Mouse (Mus musculus) CD4-positive helper T cell, adult 2 months (primary cell): ENCODE measurements at regions not wholly inside any gene's neighbourhood (a gene's known extent, or its start where the extent isn't known, plus 50 kb on each side); places are given as distances from the start of the nearest gene placed in this dataset.

Source experiments
- DNase-seq: peaks from one replicate; pipeline ENCODE4 v3.0.0-alpha.2; 2012; ENCODE audit warnings: low read depth, missing footprints, low spot score

GRCm38 (mm10) chr12:32488578-32488892, 110.0 kb downstream of the Ccdc71l start:
- no peak for DNase-seq

GRCm38 (mm10) chr12:32489415-32490139, 111.1 kb downstream of the Ccdc71l start:
- DNase-seq, result peak; percentile 12

GRCm38 (mm10) chr12:32504196-32504595, 125.7 kb downstream of the Ccdc71l start:
- no peak for DNase-seq

- DNase-seq, result no peak
Measured at GRCm38 (mm10) chr12:32508671-32509070, 130.2 kb downstream of the Ccdc71l start.

- no peak for DNase-seq
Measured at GRCm38 (mm10) chr12:32525586-32525985, 147.1 kb downstream of the Ccdc71l start.

GRCm38 (mm10) chr12:32531216-32531615, 152.7 kb downstream of the Ccdc71l start:
- no peak for DNase-seq

GRCm38 (mm10) chr12:32533641-32534040, 155.1 kb downstream of the Ccdc71l start:
- no peak for DNase-seq

- no peak for DNase-seq
Measured at GRCm38 (mm10) chr12:32545466-32545865, 167.0 kb downstream of the Ccdc71l start.

GRCm38 (mm10) chr12:32546356-32546755, 167.9 kb downstream of the Ccdc71l start:
- no peak for DNase-seq

- no peak for DNase-seq
Measured at GRCm38 (mm10) chr12:32553793-32554192, 175.3 kb downstream of the Ccdc71l start.

- no peak for DNase-seq
Measured at GRCm38 (mm10) chr12:32567777-32568176, 189.3 kb downstream of the Ccdc71l start.

GRCm38 (mm10) chr12:32581304-32581703, 202.8 kb downstream of the Ccdc71l start:
- no peak for DNase-seq

GRCm38 (mm10) chr12:32602131-32602815, 217.1 kb upstream of the Nampt start:
- no peak for DNase-seq

- DNase-seq, result no peak
Measured at GRCm38 (mm10) chr12:32605353-32605752, 214.0 kb upstream of the Nampt start.

- DNase-seq, result no peak
Measured at GRCm38 (mm10) chr12:32615000-32615399, 204.3 kb upstream of the Nampt start.

GRCm38 (mm10) chr12:32616086-32616485, 203.3 kb upstream of the Nampt start:
- DNase-seq, result no peak

GRCm38 (mm10) chr12:32617031-32617430, 202.3 kb upstream of the Nampt start:
- no peak for DNase-seq

- DNase-seq, result no peak
Measured at GRCm38 (mm10) chr12:32619830-32620229, 199.5 kb upstream of the Nampt start.

GRCm38 (mm10) chr12:32621739-32622138, 197.6 kb upstream of the Nampt start:
- no peak for DNase-seq

- no peak for DNase-seq
Measured at GRCm38 (mm10) chr12:32628552-32628951, 190.8 kb upstream of the Nampt start.

GRCm38 (mm10) chr12:32632935-32633334, 186.4 kb upstream of the Nampt start:
- DNase-seq, result no peak

GRCm38 (mm10) chr12:32635055-32635454, 184.3 kb upstream of the Nampt start:
- DNase-seq, result peak; percentile 26

- peak; percentile 55 for DNase-seq
Measured at GRCm38 (mm10) chr12:32637400-32638100, 181.8 kb upstream of the Nampt start.
